Mouse (Mus musculus): Measurements from ENCODE around the gene Spata5. TPM values are rescaled to one million over a fixed set of nuclear protein-coding genes. Genes with fewer than 3 reads are reported as not detected.

Gene Spata5
- polyA plus RNA-seq, 1 experiment from 2014 or later = 44.6 TPM

DNA sequence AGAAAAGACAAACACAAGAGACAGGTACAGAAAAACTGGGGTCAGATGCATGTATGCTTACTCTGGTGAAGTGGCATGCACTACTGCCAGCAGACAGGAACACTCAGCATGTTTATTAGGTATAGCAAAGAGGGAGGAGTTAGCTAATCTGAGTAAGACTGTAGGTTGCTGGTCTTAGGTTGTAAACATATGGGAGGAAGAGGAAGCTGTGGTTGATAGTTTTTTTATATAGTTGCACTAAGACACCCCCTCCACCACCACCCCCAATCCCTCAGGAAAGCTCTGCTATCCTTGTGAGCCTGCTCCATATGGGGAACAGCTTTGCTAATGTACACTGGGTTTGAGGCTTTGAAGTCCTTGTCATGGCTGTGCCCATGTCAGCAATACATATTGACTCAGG is 10.7 kb downstream of the Spata5 start:
- Histone ChIP-seq H3K27me3 (no peaks in the 10 kb centered on the region), H3K9ac (no peak overlapping the region), H3K4me1 (no peaks in the 10 kb centered on the region), H3K9me3 (no peaks in the 10 kb centered on the region), H3K4me2 (replicated peaks) (no peak overlapping the region), H3K36me3 (peaks cover 45% of the 10 kb centered on the region), H3K4me3 (no peak overlapping the region), H3K27ac (no peak overlapping the region)
- no peak for ATAC-seq (ENCODE audit: low FRiP score, low read depth)

- no peak overlapping the region for H3K4me3 ChIP-seq
- H3K27ac ChIP-seq = no peak overlapping the region
- H3K9ac ChIP-seq = no peak overlapping the region
- no peaks in the 10 kb centered on the region for H3K4me1 ChIP-seq
- WGBS = 86% methylated on average over 1 of the region's 1 CpGs
- H3K36me3 ChIP-seq = peaks cover 41% of the 10 kb centered on the region
- no peak for ATAC-seq (ENCODE audit: low FRiP score, low read depth)
- H3K27me3 ChIP-seq = no peaks in the 10 kb centered on the region
- H3K9me3 ChIP-seq = no peaks in the 10 kb centered on the region
- no peak overlapping the region for H3K4me2 ChIP-seq (replicated peaks)
Observed at GRCm38 (mm10) chr3:37439770-37440169, 20.1 kb downstream of the Spata5 start.

- no peak overlapping the region for H3K4me2 ChIP-seq (replicated peaks)
- no peak overlapping the region for H3K9ac ChIP-seq
- no peak overlapping the region for H3K4me3 ChIP-seq
- no peak overlapping the region for H3K27ac ChIP-seq
- WGBS = 92% methylated on average over 2 of the region's 2 CpGs
- no peaks in the 10 kb centered on the region for H3K4me1 ChIP-seq
- H3K9me3 ChIP-seq = no peaks in the 10 kb centered on the region
- peaks cover 34% of the 10 kb centered on the region for H3K36me3 ChIP-seq
- no peak for ATAC-seq (ENCODE audit: low FRiP score, low read depth)
- no peaks in the 10 kb centered on the region for H3K27me3 ChIP-seq
Observed at GRCm38 (mm10) chr3:37443409-37443808, 23.7 kb downstream of the Spata5 start.

DNA sequence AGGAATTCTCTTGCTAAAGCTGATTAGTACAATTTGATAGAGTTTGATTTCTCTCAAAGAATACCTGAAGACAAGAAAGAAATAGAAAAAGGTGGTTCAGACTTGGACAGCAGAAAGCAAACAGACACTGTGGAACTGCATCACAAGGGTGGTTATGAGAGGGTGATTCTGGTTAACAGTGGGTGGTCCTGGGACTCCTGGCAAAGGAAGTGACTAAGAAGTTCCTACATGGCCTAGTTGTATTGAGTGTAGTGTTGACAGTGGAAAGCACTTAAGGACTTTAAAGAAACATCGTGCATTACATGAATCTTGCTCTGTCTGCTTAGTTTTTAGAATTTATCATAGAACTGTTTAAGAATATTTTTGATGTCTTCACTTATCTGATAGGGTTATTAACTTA is 36.3 kb downstream of the Spata5 start:
- no peaks in the 10 kb centered on the region for H3K27me3 ChIP-seq
- WGBS = 89% methylated on average over 1 of the region's 1 CpGs

DNA sequence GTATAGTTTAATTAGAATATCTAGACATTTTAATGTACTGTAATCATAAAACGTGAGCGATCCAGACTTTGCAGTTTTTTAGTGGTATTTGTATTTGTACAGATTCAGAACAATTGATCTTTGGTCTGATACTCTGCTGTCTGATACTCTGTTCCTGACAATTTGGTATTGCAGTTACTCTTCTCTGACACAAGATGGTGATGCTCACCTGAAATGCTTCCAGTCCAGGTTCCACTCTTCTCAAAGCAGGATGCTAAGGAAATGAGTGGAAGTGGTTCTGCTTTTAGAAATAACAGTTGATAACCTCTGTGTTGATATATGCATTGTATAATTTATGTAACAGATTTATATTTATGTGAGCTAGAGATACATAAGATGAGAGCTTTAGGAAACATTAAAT is 48.5 kb downstream of the Spata5 start:
- Histone ChIP-seq H3K27me3 (no peaks in the 10 kb centered on the region), H3K36me3 (peaks cover 4% of the 10 kb centered on the region), H3K4me1 (no peaks in the 10 kb centered on the region), H3K27ac (no peak overlapping the region), H3K4me2 (replicated peaks) (no peak overlapping the region), H3K9me3 (no peaks in the 10 kb centered on the region), H3K4me3 (no peak overlapping the region), H3K9ac (no peak overlapping the region)
- no peak for ATAC-seq (ENCODE audit: low FRiP score, low read depth)
- 89% methylated on average over 2 of the region's 2 CpGs for WGBS

More for the DNA sequence above, 36.3 kb downstream of the Spata5 start:
- 0 out of 2 replicates have a peak, but pooled peaks cover 3% of the 10 kb centered on the region for H3K4me1 ChIP-seq
- H3K36me3 ChIP-seq = peaks cover 10% of the 10 kb centered on the region
- H3K4me3 ChIP-seq = no peak overlapping the region
- no peaks in the 10 kb centered on the region for H3K9me3 ChIP-seq
- H3K9ac ChIP-seq = no peak overlapping the region
- no peak overlapping the region for H3K27ac ChIP-seq
- H3K4me2 ChIP-seq (replicated peaks) = no peak overlapping the region
- ATAC-seq (ENCODE audit: low FRiP score, low read depth) = no peak

DNA sequence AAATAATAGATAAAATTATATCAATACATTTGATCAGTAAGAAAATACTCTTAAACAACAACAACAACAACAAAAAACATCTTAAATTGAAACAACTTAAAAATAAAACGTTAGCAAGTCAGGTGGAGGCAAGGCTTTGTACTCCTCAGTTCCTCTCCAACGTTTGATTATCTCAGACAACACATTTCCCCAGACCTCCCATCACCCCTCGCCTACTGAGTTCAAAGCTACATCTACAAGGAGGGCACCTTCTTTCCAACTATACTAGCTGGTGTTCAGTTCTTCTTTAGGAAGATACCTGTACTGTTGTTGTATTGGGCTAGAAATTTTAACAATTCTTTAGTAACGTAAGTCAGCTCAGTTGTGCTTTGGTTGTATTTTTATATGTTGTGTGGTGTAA is 49.7 kb downstream of the Spata5 start:
- Histone ChIP-seq H3K9ac (no peak overlapping the region), H3K4me3 (no peak overlapping the region), H3K9me3 (no peaks in the 10 kb centered on the region), H3K4me2 (replicated peaks) (no peak overlapping the region), H3K27me3 (no peaks in the 10 kb centered on the region), H3K27ac (no peak overlapping the region), H3K4me1 (no peaks in the 10 kb centered on the region), H3K36me3 (peaks cover 4% of the 10 kb centered on the region)
- 85% methylated on average over 4 of the region's 4 CpGs for WGBS
- ATAC-seq (ENCODE audit: low FRiP score, low read depth) = no peak

GRCm38 (mm10) chr3:37470867-37471266 is 51.2 kb downstream of the Spata5 start:
- 64% methylated on average over 2 of the region's 2 CpGs for WGBS
- Histone ChIP-seq H3K4me3 (no peak overlapping the region), H3K4me1 (no peaks in the 10 kb centered on the region), H3K36me3 (no peaks in the 10 kb centered on the region), H3K27ac (no peak overlapping the region), H3K9ac (no peak overlapping the region), H3K4me2 (replicated peaks) (no peak overlapping the region), H3K9me3 (no peaks in the 10 kb centered on the region), H3K27me3 (no peaks in the 10 kb centered on the region)
- ATAC-seq (ENCODE audit: low FRiP score, low read depth) = no peak

DNA sequence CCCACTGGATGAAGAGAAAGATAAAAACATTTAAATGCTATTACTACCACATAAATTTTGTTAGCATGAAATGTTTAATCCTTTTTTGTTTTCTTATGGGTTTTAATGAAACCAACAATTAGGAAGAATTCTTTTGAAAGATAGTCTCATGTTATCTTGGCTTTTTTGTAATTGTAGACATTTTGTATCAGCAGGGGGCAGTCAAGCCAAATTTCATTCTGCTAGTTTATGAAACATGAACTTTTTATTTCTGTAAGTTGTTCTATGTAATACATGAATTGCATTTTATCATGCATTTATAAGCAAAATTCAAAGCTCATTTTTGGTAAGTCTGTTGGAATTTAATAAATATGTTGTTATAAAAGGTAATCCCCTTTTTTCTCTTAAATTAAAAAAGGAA is 52.8 kb downstream of the Spata5 start:
- H3K9me3 ChIP-seq = no peaks in the 10 kb centered on the region
- H3K36me3 ChIP-seq = no peaks in the 10 kb centered on the region
- ATAC-seq (ENCODE audit: low FRiP score, low read depth) = no peak
- H3K4me3 ChIP-seq = no peak overlapping the region
- H3K27me3 ChIP-seq = no peaks in the 10 kb centered on the region
- H3K27ac ChIP-seq = no peak overlapping the region
- H3K4me1 ChIP-seq = peaks cover under 1% of the 10 kb centered on the region; the same call in 1 of the 2 replicates
- no peak overlapping the region for H3K4me2 ChIP-seq (replicated peaks)
- no peak overlapping the region for H3K9ac ChIP-seq

- Histone ChIP-seq H3K4me1 (peaks cover 3% of the 10 kb centered on the region; the same call in 1 of the 2 replicates), H3K27me3 (no peaks in the 10 kb centered on the region), H3K4me3 (no peak overlapping the region), H3K36me3 (peaks cover 4% of the 10 kb centered on the region), H3K9ac (no peak overlapping the region), H3K4me2 (replicated peaks) (no peak overlapping the region), H3K27ac (no peak overlapping the region), H3K9me3 (no peaks in the 10 kb centered on the region)
- ATAC-seq (ENCODE audit: low FRiP score, low read depth) = no peak
- WGBS = 84% methylated on average over 1 of the region's 1 CpGs
Observed at GRCm38 (mm10) chr3:37476485-37476884, 56.8 kb downstream of the Spata5 start.

DNA sequence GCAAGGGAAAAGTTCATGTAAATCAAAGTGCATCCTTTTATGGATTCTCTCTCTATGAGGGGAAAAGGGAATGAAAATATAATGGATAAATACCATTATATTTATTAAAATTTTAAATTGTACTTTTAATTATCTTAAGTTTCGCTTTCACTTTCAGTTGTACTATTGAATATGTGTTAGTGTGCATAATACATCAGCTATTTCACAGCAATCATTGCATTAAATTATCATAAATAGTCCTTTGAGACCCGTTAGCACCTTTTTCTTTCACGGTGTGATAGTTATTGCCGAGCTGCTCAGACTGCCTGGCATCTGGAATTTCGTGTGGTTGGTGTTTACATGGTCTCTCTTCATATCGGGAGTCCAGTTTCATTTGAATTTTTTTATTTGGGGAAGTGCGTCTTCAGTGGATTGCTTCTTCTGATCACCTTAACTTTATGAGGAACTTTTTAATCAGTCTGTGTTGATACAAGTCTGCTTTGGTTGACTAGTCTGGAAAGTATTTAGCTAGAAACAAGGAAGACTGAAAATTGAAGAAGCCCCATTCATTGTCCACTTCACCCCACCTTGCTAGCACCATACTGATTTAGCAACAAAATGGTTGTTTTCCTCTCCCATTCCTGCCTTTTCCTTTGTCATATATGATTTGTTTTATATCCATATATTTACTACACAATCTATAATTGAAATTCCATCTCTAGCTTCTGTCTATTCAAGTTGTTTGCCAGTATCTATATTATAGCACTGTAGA is 57.9 kb downstream of the Spata5 start:
- Histone ChIP-seq H3K4me1 (peaks cover 3% of the 10 kb centered on the region; the same call in 1 of the 2 replicates), H3K4me2 (replicated peaks) (no peak overlapping the region)

GRCm38 (mm10) chr3:37479771-37480170 is 60.1 kb downstream of the Spata5 start:
- Histone ChIP-seq H3K9ac (no peak overlapping the region), H3K36me3 (peaks cover 5% of the 10 kb centered on the region), H3K9me3 (no peaks in the 10 kb centered on the region), H3K4me2 (replicated peaks) (no peak overlapping the region), H3K4me1 (peaks cover 3% of the 10 kb centered on the region; the same call in 1 of the 2 replicates), H3K27ac (no peak overlapping the region), H3K27me3 (no peaks in the 10 kb centered on the region), H3K4me3 (no peak overlapping the region)
- ATAC-seq (ENCODE audit: low FRiP score, low read depth) = no peak
- 87% methylated on average over 1 of the region's 1 CpGs for WGBS

More for the DNA sequence above, 57.9 kb downstream of the Spata5 start:
- Histone ChIP-seq H3K27me3 (no peaks in the 10 kb centered on the region), H3K9me3 (no peaks in the 10 kb centered on the region), H3K36me3 (peaks cover 5% of the 10 kb centered on the region), H3K9ac (no peak overlapping the region), H3K4me3 (no peak overlapping the region), H3K27ac (no peak overlapping the region)
- 51% methylated on average over 7 of the region's 7 CpGs for WGBS
- no peak for ATAC-seq (ENCODE audit: low FRiP score, low read depth)

DNA sequence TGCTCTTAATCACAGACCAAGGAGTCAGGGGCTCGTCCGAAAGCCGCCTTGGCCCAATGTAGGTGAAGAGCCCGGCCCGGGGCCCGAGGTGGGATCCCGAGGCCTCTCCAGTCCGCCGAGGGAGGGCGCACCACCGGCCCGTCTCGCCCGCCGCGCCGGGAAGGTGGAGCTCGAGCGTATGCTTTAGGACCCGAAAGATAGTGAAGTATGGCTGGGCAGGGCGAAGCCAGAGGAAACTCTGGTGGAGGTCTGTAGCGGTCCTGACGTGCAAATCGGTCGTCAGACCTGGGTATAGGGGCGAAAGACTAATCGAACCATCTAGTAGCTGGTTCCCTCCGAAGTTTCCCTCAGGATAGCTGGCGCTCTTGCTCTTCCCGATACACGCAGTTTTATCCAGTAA is 61.6 kb downstream of the Spata5 start:
- Histone ChIP-seq H3K9me3 (no peaks in the 10 kb centered on the region), H3K27ac (no peak overlapping the region), H3K4me1 (peaks cover 3% of the 10 kb centered on the region; the same call in 1 of the 2 replicates), H3K4me3 (no peak overlapping the region), H3K4me2 (replicated peaks) (no peak overlapping the region), H3K36me3 (peaks cover 5% of the 10 kb centered on the region), H3K27me3 (no peaks in the 10 kb centered on the region), H3K9ac (no peak overlapping the region)
- ATAC-seq (ENCODE audit: low FRiP score, low read depth) = no peak
- 88% methylated on average over 31 of the region's 31 CpGs for WGBS

- H3K4me2 ChIP-seq (replicated peaks) = no peak overlapping the region
- ATAC-seq (ENCODE audit: low FRiP score, low read depth) = no peak
- 91% methylated on average over 1 of the region's 1 CpGs for WGBS
Observed at GRCm38 (mm10) chr3:37482720-37483119, 63.0 kb downstream of the Spata5 start.

More at GRCm38 (mm10) chr3:37482720-37483119, 63.0 kb downstream of the Spata5 start:
- H3K36me3 ChIP-seq = peaks cover 5% of the 10 kb centered on the region
- no peaks in the 10 kb centered on the region for H3K27me3 ChIP-seq
- H3K4me1 ChIP-seq = no peaks in the 10 kb centered on the region; the same call in 1 of the 2 replicates
- no peak overlapping the region for H3K9ac ChIP-seq
- no peak overlapping the region for H3K4me3 ChIP-seq
- H3K27ac ChIP-seq = no peak overlapping the region
- no peaks in the 10 kb centered on the region for H3K9me3 ChIP-seq
